Comparison of ENCODE assay signal across 19 mouse cellular contexts in genomic region chr2:128565904-128566303, GRCm38 (mm10). TPM values are rescaled to one million over a fixed set of nuclear protein-coding genes. Genes with fewer than 3 reads are reported as not detected.
DNase-seq lines count a peak whose midpoint lies in the region; ATAC-seq and TF ChIP-seq lines count a peak whose summit lies in the region.
"Had no signal": no experiment of that assay in that cellular context is flagged by ENCODE, and none has a peak within 500 bp of the region (broad histone marks: within the 10 kb centered on the region; RNA-seq: fewer than 3 reads in every experiment).

No protein-coding gene starts in this region.

- 27% methylated on average over 8 of the region's 8 CpGs for WGBS in lung, embryonic 16.5 days
- WGBS in stomach, postnatal 0 days: 27% methylated on average over 8 of the region's 8 CpGs

- DNase-seq in embryo, embryonic 10 days (ENCODE audit: low spot score): peak; percentile 36
- DNase-seq in embryo, embryonic 9.5 days (ENCODE audit: extremely low spot score): no peak
- DNase-seq in lung, adult 18-20 months: no peak
- DNase-seq in gonadal fat pad, adult 2 months (ENCODE audit: low read depth): peak; percentile 58
- DNase-seq in stomach, postnatal 0 days (ENCODE audit: low spot score): no peak
- no peak for DNase-seq in heart, postnatal 25 days (ENCODE audit: low spot score)
- DNase-seq: cerebellum, adult 11 months; heart, adult 11 months; kidney, postnatal 36 days; lung, postnatal 4 days; thymus, postnatal 25 days had no signal

- peaks cover 14% of the 10 kb centered on the region; the same call in 1 of the 2 replicates for H3K4me1 ChIP-seq in lung, embryonic 16.5 days (replicated peaks; ENCODE audit: control insufficient read depth, insufficient read depth, low read length)
- H3K4me1 ChIP-seq in stomach, postnatal 0 days (replicated peaks; ENCODE audit: control insufficient read depth, insufficient read depth): 0 out of 2 replicates have a peak, but pooled peaks cover 4% of the 10 kb centered on the region
- H3K4me1 ChIP-seq: hindbrain, embryonic 15.5 days; midbrain, embryonic 13.5 days had no signal

- no peak overlapping the region for H3K4me2 ChIP-seq in lung, embryonic 16.5 days (ENCODE audit: low read depth, low read length)
- no peak overlapping the region for H3K4me2 ChIP-seq in stomach, postnatal 0 days (replicated peaks; ENCODE audit: low read depth)
- H3K4me2 ChIP-seq: hindbrain, embryonic 15.5 days; limb, embryonic 13.5 days; midbrain, embryonic 13.5 days had no signal

- no peaks in the 10 kb centered on the region for H3K9me3 ChIP-seq in lung, embryonic 16.5 days (ENCODE audit: control insufficient read depth, low read length)
- H3K9me3 ChIP-seq in stomach, postnatal 0 days (ENCODE audit: control insufficient read depth, low read length): no peaks in the 10 kb centered on the region
- H3K9me3 ChIP-seq: G1E; hindbrain, embryonic 15.5 days; limb, embryonic 13.5 days; midbrain, embryonic 13.5 days had no signal

- H3K27me3 ChIP-seq in lung, embryonic 16.5 days (ENCODE audit: control insufficient read depth, insufficient read depth, low read depth, low read length): no peaks in the 10 kb centered on the region; the same call in 1 of the 2 replicates
- H3K27me3 ChIP-seq in stomach, postnatal 0 days (ENCODE audit: control insufficient read depth, insufficient read depth, low read length): no peaks in the 10 kb centered on the region
- H3K27me3 ChIP-seq: hindbrain, embryonic 15.5 days; limb, embryonic 13.5 days; midbrain, embryonic 13.5 days had no signal

- no peak for TF ChIP-seq EP300 in stomach, postnatal 0 days (optimal IDR thresholded peaks at IDR 0.05)

- no peak overlapping the region for H3K27ac ChIP-seq in lung, embryonic 16.5 days (ENCODE audit: low read length)
- no peak overlapping the region; the same call in 1 of the 2 replicates for H3K27ac ChIP-seq in stomach, postnatal 0 days (replicated peaks)
- H3K27ac ChIP-seq: hindbrain, embryonic 15.5 days; limb, embryonic 13.5 days; midbrain, embryonic 13.5 days had no signal

- H3K36me3 ChIP-seq in lung, embryonic 16.5 days (ENCODE audit: control insufficient read depth, insufficient read depth, low read length): no peaks in the 10 kb centered on the region
- no peaks in the 10 kb centered on the region for H3K36me3 ChIP-seq in stomach, postnatal 0 days (ENCODE audit: control insufficient read depth, insufficient read depth, low read length)
- H3K36me3 ChIP-seq: G1E; hindbrain, embryonic 15.5 days; limb, embryonic 13.5 days; midbrain, embryonic 13.5 days had no signal

- intact Hi-C loops in heart, postnatal 25 days (cut with DNase I): no loop called here

- ATAC-seq in lung, embryonic 16.5 days (ENCODE audit: low read depth): peak; percentile 77
- ATAC-seq in stomach, postnatal 0 days (ENCODE audit: low FRiP score, low TSS enrichment): peak; percentile 35; the same call in 1 of the 2 replicates
- ATAC-seq in erythroid progenitor cell, adult 5-6 weeks (replicated peaks; ENCODE audit: low FRiP score, poor library complexity, severe bottlenecking): no peak
- ATAC-seq: activated CD4-positive, CD25-positive, alpha-beta regulatory T cell, adult 4 months; midbrain, embryonic 13.5 days had no signal

- no peak overlapping the region for H3K4me3 ChIP-seq in lung, embryonic 16.5 days (ENCODE audit: low read length)
- no peak overlapping the region for H3K4me3 ChIP-seq in stomach, postnatal 0 days (ENCODE audit: low read depth, low read length)
- H3K4me3 ChIP-seq: hindbrain, embryonic 15.5 days; limb, embryonic 13.5 days; midbrain, embryonic 13.5 days had no signal

- H3K9ac ChIP-seq in lung, embryonic 16.5 days (ENCODE audit: low read length): no peak overlapping the region
- no peak overlapping the region for H3K9ac ChIP-seq in stomach, postnatal 0 days (ENCODE audit: low read length)
- H3K9ac ChIP-seq: hindbrain, embryonic 15.5 days; limb, embryonic 13.5 days; midbrain, embryonic 13.5 days had no signal

- no peak for TF ChIP-seq CTCF in stomach, postnatal 0 days (IDR thresholded peaks at IDR 0.05; ENCODE audit: low read depth)

RNA-seq across cellular contexts. Expression of gene Spdye4c, which starts 25.1 kb away (rescaled TPM):
- not detected in 2 replicates for polyA plus RNA-seq in lung, embryonic 16.5 days (2015; fragmentation: Nextera tagmentation; extraction: Ambion mirVana)
- not detected in 2 replicates for polyA plus RNA-seq in gonadal fat pad, adult 2 months (2012; rRNA removed)
- polyA plus RNA-seq in stomach, postnatal 0 days (2015; fragmentation: Nextera tagmentation; extraction: Ambion mirVana): not detected in 2 replicates
- not detected for total RNA-seq in heart, postnatal 25 days (2021)
- not detected in 2 replicates for total RNA-seq in erythroid progenitor cell, adult 5-6 weeks (2015; ENCODE audit: low replicate concordance)
- not detected in 2 replicates for total RNA-seq in erythroid progenitor cell, adult 5-6 weeks (2017; ENCODE audit: low replicate concordance)
- total RNA-seq: G1E had no signal
- polyA plus RNA-seq: activated CD4-positive, CD25-positive, alpha-beta regulatory T cell, adult 4 months; G1E; heart, embryonic 16.5 days; hindbrain, embryonic 15.5 days; limb, embryonic 13.5 days; midbrain, embryonic 13.5 days had no signal

Comparison
In these comparisons a context has a peak if more than half of its experiments do, and no peak if none do; other contexts are left out.
1. DNase-seq: peak in embryo, embryonic 10 days (single experiment) and gonadal fat pad, adult 2 months (single experiment); none in embryo, embryonic 9.5 days (single experiment), lung, adult 18-20 months (0 of 2), stomach, postnatal 0 days (single experiment) and heart, postnatal 25 days (single experiment).